Mouse (Mus musculus): ENCODE measurements around the gene Tbata.
A peak's percentile ranks its signal among the peaks of the same experiment; 100 is the strongest.

Gene Tbata

DNA sequence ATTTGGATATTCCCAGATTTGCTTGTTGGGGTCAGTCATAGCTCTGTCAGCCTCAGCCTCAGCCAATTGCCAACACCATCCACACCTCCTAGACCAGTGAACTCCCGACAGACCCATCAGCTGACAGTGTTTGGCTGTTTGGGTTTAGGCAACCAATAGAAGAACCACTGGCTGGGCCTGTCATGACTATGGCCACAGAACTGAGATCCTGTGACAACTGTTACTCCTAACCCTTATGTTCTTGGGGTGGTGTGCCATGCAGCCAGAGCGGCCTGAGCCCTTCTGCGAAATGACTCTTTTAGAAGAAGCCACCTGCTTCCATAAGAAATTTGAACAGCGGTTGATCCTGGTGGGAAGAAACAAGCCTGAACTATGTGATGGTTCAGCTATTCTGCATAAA lies 39.4 kb downstream of the Tbata start:
- no peak for DNase-seq (ENCODE audit: low spot score in 2 of 2)

DNA sequence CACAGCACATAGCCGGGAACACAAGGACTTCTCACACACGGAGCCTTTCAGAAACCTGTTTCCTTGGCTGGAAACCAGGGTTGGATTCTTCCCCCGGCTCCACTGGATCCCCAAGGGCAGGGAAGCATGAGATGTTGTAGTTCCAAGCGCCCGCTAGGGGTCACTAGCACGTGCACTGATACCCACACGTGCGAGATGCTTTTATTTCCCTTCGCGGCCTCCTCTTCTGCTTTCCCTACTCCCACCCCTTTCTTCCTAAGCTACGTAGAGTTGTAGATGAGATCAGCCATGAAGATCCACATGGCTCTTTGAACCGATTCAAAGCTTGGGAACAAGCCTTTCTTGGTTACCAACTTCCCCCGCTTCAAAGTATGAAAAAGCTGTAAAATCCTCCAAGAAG lies 40.0 kb downstream of the Tbata start:
- peak; percentile 63 to 72 for DNase-seq (ENCODE audit: low spot score in 2 of 2)

DNA sequence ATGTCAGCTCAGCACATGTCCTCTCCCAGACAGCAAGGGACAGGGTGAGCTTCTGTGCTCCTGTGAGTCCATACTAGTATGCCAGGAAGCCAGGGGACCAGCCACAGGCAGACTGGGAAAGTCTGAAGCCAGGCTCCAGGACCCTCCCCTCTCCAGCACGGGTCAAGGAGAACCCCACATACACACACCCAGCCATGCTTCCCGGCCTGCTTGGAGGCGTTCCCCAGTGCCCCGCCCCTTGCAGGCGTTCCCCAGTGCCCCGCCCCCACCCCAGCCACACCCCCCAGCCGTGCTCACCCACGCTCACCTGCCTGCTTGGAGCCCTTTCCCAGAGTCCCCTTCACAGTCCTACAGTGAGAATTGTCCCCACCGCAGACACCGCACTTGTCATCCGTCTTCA lies 41.1 kb downstream of the Tbata start:
- no peak for DNase-seq (ENCODE audit: low spot score in 2 of 2)

DNA sequence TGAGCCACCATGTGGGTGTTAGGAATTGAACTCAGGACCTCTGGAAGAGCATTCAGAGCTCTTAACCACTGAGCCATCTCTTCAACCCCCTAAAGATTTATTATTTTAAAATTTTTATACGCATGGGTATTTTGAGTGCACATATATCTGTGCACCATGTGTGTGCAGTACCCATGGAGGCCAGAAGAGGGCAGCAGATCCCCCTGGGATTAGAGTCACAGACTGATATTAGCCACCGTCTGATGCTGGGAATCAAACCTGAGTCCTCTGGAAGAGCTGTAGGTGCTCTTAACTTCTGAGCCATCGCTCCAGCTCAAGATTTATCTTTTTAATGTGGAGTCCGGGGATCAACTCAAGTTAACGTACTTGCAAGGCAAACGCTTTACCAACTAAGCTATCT lies 43.9 kb downstream of the Tbata start:
- no peak for DNase-seq (ENCODE audit: low spot score in 2 of 2)

DNA sequence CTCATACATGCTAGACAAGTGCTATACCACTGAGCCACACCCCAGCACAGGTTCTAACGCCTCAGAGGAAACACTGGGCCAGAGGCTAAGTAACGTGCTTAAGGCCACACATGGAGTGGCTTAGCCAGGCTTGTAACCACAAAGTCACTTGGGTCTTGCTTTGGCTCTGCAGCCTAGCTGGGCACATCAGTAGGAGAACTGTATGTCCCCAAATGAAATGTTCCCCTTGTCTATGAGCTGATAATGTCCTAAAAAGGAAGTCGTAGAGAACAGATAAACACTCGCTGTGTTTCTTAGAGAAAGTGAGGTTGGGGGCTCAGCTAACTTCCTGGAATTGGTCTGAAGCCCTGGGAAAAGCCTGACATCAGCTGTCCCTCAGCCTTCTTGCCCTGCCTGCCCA lies 44.4 kb downstream of the Tbata start:
- DNase-seq (ENCODE audit: low spot score in 2 of 2): no peak

DNA sequence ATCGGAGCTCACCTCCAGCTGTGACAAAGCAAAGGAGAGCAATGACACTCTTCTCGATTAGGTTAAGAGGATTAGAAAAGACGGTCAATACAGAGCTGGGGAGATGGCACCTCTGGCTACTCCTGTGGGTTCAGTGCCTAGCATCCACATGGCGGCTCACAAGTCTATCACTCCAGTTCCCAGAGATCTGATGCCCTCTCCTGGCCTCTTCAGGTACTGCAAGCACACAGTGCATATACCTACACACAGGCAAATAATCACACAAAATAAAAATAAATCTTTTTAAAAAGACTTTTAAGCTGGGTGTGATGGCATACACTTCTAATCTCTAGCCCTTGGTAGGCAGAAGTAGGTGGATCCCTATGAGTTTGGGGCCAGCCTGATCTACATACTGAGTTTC lies 47.6 kb downstream of the Tbata start:
- no peak for DNase-seq (ENCODE audit: low spot score in 2 of 2)

DNA sequence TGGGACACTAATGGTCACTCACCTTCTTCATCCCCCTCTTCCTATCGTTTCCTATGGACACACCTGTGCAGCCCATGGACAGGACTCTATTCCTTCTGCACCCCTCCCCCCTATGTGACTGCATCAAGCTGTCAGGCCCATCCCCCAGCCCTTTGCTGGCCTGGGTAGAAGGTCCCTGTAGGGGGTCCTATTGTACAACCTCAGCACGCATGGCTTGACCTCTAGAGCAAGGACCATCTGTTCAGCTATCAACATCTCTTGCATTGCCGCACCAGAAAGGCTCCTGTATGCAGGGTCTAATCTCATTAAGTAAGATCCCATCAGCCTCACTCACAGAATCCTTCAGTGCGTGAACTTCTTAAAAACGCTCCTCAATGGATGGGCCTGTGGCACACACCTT lies 53.9 kb downstream of the Tbata start:
- no peak for DNase-seq (ENCODE audit: low spot score in 2 of 2)

DNA sequence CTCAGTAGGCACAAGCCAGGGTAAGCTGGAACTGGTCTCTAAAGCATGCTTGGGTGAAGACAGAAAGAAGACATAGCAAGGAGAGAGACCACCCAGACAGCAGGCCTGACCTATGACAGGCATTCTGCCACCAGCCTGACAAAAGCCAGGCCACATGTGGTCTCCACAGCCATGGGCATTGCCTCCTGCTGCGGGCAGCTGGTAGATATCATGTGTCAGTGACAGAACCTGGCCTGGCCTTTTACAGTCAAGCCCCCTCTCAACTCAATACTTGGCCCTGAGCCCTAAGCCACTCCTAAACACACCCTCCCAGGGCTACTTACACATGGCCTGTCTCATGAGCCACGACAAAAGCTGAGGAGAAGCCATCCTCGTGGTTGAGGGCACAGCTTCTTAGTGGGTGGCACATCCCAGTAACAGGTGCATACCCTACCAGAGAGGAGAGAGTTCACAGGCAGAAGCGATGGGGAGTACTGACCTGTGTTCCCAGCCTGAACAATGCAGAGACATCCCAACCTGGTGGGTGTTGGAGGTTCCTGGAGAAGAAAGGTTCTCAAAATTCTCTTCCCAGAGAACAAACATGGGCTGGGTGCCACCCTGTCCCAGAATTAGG lies 55.1 kb downstream of the Tbata start:
- DNase-seq (ENCODE audit: low spot score in 2 of 2): peak in 1 of 2 experiments; percentile 57

DNA sequence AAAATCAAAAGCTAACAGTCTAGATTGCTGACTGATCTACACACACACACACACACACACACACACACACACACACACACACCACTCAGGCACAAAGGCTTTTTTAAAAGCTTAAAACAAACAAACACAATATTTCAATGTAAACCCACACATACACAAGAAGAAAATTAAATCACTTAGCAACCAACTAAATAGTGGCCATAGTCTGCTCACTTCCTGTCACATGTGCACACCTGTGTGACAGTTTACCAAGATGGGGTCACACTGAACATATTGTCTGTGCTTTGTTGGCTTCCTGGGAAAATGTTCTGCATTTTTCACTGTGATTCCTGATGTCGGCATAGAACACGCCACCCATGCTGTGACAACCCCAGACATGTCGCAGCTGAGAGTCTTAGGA lies 60.0 kb downstream of the Tbata start:
- DNase-seq (ENCODE audit: low spot score in 2 of 2): no peak

DNA sequence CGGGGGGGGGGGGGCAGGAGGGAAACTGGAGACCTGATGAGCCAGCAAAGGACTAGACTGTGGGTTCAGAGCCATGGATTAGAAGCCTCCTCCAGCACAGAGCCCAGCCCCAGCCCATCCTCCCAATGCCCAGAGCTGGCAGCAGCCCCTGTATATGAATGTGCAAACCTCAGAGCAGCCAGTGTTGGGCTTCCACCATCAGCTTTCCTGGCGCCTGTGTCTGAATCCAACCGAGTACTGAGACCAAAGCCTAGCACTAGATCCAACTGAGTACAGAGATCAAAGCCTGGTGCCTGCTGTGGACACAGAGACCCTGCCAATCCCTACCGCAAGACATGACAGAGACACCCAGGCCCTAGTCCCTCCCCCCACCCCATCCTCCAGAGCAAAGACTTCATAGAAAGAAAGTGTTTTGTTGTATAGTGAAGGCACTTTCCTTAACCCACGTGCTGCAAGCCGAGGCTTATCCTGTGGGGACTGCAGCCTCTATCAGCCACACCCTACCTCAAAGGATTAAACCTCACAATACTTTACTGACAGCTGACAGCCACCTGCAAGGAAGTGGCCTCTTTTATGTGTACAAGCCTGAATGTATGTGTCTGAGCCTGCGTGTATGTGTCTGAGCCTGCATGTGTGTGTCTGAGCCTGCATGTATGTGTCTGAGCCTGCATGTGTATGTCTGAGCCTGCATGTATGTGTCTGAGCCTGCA lies 61.3 kb downstream of the Tbata start:
- DNase-seq (ENCODE audit: low spot score in 2 of 2): no peak

DNA sequence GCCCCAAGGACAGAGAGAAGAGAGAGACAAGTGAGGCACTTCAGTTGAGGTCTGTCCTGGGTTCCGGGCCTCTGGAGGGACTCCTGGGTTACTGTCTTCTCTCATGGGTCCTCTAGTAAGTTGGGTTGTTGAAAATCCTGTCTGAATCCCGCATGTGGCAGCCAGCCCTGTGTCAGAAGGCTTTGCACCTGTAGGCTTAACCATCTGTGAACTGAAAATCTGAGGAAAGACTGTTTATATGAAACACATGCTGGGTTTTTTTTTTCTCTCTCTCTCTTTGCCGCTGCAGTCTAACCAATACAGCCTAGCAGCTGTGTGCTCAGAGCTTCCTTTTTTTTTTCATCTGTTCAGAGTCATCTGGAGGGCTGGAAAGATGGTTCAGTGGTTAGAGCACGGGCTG lies 62.6 kb downstream of the Tbata start:
- no peak for DNase-seq (ENCODE audit: low spot score in 2 of 2)

DNA sequence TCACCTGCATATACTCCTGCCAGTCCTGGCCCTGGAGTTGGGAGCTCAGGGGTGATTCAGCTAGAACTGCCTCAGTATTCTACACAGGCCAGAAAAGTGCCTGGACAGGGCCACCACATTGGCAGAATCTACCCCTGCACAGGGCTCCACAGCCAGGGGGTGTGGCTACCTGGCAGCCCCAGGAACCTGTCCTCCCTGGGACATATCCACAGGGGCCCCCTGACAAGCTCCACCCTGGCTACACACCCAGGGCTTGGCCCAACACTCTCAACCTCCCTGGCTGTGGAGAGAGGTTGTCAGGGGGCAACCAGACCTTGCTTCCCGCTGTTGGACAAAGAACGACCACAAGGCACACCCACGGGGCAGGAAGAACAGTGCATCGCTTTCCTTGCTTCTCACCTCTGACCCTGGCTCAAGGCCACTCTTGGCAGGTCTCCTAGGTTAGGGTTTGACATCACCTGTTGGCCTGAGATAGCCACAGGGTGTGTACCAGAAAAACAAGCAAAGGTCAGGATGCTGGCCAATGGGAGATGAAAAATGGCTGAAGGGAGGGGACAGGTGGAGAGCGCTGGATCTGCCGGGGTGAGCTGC lies 64.0 kb downstream of the Tbata start:
- no peak for DNase-seq (ENCODE audit: low spot score in 2 of 2)

DNA sequence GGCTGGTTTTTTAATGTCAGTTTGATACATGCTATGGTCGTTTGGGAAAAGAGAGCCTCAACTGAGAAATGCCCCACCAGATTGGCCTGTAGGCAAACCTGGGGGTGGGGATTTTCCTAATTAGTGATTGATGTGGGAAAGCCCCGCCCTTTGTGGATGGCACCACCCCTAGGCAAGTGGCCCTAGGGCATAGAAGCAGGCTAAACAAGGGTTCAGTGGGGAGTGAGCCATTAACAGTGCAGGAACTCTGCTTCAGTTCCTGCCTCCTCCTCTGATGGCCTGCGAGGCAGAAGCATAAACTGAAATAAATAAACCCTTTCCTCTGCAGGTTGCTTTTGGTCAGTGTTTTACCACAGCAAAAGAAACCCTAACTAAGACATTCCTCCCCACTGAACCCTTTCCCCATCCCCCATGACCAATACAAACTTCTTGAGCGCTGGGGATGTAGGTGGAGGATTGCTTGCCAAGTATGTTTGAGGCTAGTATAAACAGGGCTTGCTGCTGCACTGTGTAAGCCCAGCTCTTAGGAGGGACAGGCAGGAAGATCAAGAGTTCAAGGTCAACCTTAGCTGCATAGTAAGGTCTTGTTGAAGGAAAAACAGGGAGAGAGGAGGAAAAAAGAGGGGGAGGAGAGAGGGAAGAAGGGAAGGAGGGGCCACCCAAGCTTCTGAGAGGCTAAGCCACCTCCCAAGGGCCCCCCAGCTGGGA lies 65.1 kb downstream of the Tbata start:
- no peak for DNase-seq (ENCODE audit: low spot score in 2 of 2)

DNA sequence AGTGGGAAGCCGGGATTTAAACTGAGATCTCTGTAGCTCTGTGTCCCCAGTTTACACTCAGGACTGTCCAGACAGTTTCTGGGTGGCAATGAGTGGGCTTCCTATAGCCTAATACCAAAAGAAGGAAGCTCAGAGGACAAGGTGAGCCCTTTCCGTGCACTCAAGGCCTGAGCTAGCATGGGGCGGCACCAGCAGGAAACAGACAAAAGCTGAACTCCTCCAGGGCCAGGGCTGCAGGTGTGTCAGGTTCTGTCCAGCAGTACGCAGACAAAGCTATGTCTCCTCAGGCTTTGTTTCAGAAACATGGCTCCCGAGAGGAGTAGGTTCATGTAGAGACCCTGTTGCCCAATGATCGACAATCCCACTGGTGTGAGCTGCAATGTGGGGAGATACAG lies 65.6 kb downstream of the Tbata start:
- DNase-seq (ENCODE audit: low spot score in 2 of 2): no peak
